Mouse (Mus musculus) ES-Bruce4 (cell line): Measurements from ENCODE around the gene Hspe1.

Experiments used
- CTCF ChIP-seq: IDR thresholded peaks from one replicate; pipeline ENCODE4 v1.8.1; 2011; ENCODE audit warnings: low read depth, low read length
- EP300 ChIP-seq: IDR thresholded peaks from 2 replicates; pipeline ENCODE4 v1.6.1; 2011; ENCODE audit warnings: low read depth, low read length; ENCODE audit not compliant: insufficient read depth

DNA sequence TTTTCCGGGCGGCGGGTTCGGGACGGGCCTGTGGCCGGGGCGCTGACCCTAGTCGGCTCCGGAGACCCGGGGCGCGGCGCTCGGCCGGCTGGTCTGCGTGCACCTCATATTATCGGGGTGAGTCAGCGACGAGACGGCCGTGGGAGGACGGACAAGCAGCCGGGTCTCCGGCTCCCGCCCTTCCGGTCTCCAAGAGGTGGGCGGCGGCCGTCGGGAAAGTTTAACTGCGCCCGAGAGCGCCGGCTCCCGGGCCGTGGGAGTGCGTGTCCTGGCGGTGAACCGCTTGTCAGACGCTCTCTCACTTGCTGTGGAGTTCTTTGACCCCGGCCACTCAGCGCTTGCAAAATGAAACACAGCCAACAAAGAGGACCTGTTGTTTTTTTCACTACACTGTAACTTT is 34.9 kb upstream of the Hspe1 start:
- TF ChIP-seq CTCF: no peak
- TF ChIP-seq EP300: no peak
